Mouse (Mus musculus) heart, adult 18-20 months (tissue): Measurements from ENCODE around the gene 4931422A03Rik. TPM values are rescaled to one million over a fixed set of nuclear protein-coding genes. Genes with fewer than 3 reads are reported as not detected.
"Not testable (repeated sequence)": the region's sequence is repeated elsewhere in the genome, so short reads cannot be mapped to it uniquely, and the experiment has no call there.

Source experiments
- DNase-seq, 2 experiments: peaks; one replicate each; pipeline ENCODE4 v3.0.0; 2021 to 2022; ENCODE audit warnings: mixed read lengths in 1 of 2
- long read RNA-seq, 2 experiments: library from polyadenylated mRNA; stranded (forward); transcript quantifications; one replicate each; pipeline ENCODE4 v2.0.0; 2021
- total RNA-seq, 2 experiments: library from RNA; stranded (reverse); gene quantifications; 2 replicates each; pipeline ENCODE4 v1.2.3; 2021

Gene 4931422A03Rik
- total RNA-seq: not detected
- long read RNA-seq, experiment 1, partial matches to known transcripts: 0 of 2 reads
- long read RNA-seq, experiment 1, other reads (novel, unspliced or antisense): 2 of 2 reads
- long read RNA-seq, experiment 2, partial matches to known transcripts: 0 of 3 reads
- long read RNA-seq, experiment 2, other reads (novel, unspliced or antisense): 3 of 3 reads

DNA sequence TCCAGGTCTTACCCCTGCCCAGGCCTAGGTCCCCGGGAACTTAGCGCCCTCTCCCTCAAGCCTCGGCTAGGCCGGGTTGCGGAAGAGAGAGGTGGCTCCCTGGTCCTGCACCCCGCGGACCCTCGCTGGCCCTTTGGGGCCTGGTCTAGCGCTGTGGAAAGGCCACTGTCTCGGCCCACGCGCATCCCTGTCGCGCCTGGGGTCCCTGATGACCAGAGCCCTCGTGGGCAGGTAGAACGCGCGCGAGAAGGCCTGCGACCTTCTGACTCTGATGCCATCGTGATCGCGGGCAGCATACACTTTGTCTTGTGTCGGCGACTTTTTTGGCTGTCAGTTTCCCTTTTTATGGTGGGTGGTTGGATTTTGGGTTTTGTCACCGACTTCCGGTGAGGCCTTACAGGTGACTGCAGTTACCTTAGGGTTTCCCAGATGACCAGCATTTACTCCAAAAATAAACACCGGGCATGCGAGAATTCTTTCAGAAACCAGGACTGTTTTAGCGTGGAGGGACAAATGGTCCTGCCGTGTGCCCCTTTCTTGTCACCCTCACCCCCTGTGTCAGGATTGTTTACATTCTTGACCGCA lies at the start of gene 4931422A03Rik:
TSS of gene 4931422A03Rik (minus strand) at position 223 of the 585 bp plus-strand sequence.
- DNase-seq: peak in 1 of 2 experiments; percentile 30

DNA sequence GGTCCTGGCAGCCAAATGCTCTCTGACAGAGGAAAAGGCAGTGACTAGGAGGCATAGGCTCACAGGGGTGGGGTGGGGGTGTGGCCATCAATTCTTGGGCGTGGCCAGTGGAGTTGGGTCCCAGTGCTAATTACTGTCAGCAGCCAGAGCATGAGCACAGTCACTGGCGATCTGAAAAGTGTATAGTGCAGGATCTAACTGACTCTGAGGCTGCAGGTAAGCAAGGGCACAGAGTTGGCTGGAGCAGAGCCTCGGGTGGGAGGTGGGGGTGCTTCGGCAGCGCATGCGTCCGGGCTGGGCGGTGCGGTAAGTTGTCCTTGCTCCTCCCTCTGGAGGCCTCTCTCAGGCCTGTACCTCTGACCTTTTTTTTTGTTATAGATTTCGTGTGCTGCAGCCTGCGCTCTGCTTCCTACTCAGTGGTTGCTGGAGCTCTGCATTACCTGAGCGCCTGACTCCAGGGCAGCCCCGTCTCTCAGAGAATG lies 41.6 kb upstream of the 4931422A03Rik start, which contains the start of gene Cd59b:
TSS of gene Cd59b (plus strand) at position 146 of the 482 bp plus-strand sequence.
- peak; percentile 61 to 66 for DNase-seq

DNA sequence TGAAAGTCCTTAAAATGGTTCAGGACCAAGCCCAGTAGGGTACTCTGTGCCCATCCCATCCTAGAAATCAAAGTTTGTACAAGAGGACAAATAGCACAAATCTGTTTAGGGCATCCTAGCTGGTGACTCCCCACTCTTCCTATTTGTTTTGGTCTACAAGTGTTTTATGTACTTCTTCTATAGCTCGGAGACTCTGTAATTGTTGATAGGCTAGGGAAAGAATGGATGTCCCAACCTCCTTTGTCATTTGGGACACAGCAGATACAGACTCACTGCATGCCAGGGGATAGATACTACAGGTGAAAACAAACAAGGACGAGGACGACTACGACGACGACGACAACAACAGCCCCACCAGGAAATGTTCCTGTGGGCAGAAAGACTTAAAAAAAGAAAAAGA lies 40.3 kb upstream of the 4931422A03Rik start, which contains the start of gene Gm10799:
TSS of gene Gm10799 (minus strand) at position 101 of the 400 bp plus-strand sequence.
- not testable (repeated sequence) for DNase-seq

DNA sequence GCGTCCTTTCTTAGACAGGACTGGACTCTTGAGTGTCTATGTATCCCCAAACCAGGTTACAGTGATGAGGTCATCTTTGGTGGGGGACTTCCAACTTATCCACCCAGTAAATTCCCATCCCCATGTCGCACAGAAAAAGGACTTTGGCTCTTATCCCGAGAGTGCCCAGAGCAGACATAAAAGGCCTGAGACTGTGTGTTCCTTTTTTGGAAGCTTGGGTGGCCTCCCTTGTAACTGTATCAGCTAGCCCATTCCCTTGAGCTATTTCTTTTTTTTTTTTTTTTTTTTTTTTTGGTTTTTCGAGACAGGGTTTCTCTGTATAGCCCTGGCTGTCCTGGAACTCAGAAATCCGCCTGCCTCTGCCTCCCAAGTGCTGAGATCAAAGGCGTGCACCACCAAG lies 37.4 kb upstream of the 4931422A03Rik start, which contains the start of gene Gm10912:
TSS of gene Gm10912 (plus strand) at position 301 of the 400 bp plus-strand sequence.
- not testable (repeated sequence) for DNase-seq

GRCm38 (mm10) chr2:104064152-104064551 lies 36.0 kb upstream of the 4931422A03Rik start:
- no peak for DNase-seq

GRCm38 (mm10) chr2:104062665-104063064 lies 34.5 kb upstream of the 4931422A03Rik start:
- no peak for DNase-seq

- no peak for DNase-seq
These were observed 32.8 kb upstream of the 4931422A03Rik start for GRCm38 (mm10) chr2:104060996-104061395.

GRCm38 (mm10) chr2:104059786-104060185 lies 31.6 kb upstream of the 4931422A03Rik start:
- no peak for DNase-seq

GRCm38 (mm10) chr2:104058954-104059353 lies 30.8 kb upstream of the 4931422A03Rik start:
- DNase-seq: no peak

- no peak for DNase-seq
These were observed 30.2 kb upstream of the 4931422A03Rik start for GRCm38 (mm10) chr2:104058381-104058780.

- no peak for DNase-seq
These were observed 16.4 kb upstream of the 4931422A03Rik start for GRCm38 (mm10) chr2:104044479-104045080.

GRCm38 (mm10) chr2:104043624-104044478 lies 15.7 kb upstream of the 4931422A03Rik start:
- no peak for DNase-seq

- no peak for DNase-seq
These were observed 14.6 kb upstream of the 4931422A03Rik start for GRCm38 (mm10) chr2:104042766-104043165.

GRCm38 (mm10) chr2:104041632-104042031 lies 13.5 kb upstream of the 4931422A03Rik start:
- no peak for DNase-seq

DNA sequence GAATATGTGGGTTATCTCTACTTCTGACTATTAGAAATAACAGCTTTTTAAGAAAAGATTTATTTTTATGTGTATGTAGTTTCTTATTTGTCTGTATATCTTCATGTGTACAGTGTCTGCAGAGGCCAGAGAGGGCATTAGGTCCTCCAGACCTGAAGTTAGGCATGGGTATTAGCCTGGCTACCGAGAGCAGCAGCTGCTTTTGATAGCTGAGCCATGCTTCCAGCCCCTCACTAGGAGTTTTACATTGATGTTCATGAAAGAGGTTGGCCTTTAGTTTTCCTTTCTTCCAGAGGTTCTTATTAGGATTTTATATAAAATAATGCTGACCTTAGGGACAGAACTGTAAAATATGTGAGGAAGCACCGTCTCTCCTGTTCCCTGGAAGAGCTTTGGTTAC lies 10.1 kb upstream of the 4931422A03Rik start:
- no peak for DNase-seq

DNA sequence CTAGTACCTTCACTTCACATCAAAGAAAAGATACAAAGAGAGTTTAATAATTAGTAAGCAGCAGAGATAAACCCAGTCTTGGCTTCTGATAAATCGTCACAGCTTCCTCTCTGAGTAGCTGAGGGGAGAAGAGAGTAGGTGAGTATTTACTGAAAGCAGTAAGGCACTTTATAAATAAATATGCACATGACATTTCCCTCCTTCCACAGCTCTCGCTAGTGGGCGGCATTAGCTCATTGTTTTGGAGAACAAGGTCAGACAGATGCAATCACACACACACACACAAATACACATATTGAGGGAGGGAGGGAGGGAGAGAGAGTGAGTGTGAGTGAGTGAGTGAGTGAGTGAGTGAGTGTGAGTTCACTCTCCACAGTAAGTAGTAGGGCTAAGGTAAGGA lies 8.2 kb upstream of the 4931422A03Rik start:
- no peak for DNase-seq

GRCm38 (mm10) chr2:104035595-104035994 lies 7.4 kb upstream of the 4931422A03Rik start:
- DNase-seq: peak; percentile 57 to 73

- peak; percentile 68 to 84 for DNase-seq
These were observed 6.8 kb upstream of the 4931422A03Rik start for GRCm38 (mm10) chr2:104034832-104035472.

- no peak for DNase-seq
These were observed 3.9 kb upstream of the 4931422A03Rik start for GRCm38 (mm10) chr2:104032056-104032455.

- no peak for DNase-seq
These were observed 2.2 kb upstream of the 4931422A03Rik start for GRCm38 (mm10) chr2:104030381-104030780.

GRCm38 (mm10) chr2:104029074-104029473 lies 913 bp upstream of the 4931422A03Rik start:
- no peak for DNase-seq
